30 mouse cellular contexts compared by ENCODE assay signal in genomic region chr2:152132691-152133090, GRCm38 (mm10). TPM values are rescaled to one million over a fixed set of nuclear protein-coding genes. Genes with fewer than 3 reads are reported as not detected.
DNase-seq lines count a peak whose midpoint lies in the region; ATAC-seq and TF ChIP-seq lines count a peak whose summit lies in the region.
"Had no signal": no experiment of that assay in that cellular context is flagged by ENCODE, and none has a peak within 500 bp of the region (broad histone marks: within the 10 kb centered on the region; RNA-seq: fewer than 3 reads in every experiment).

No protein-coding gene starts in this region.

- intact Hi-C loops in heart, postnatal 14 days (cut with DNase I): no loop called here

- H3K27ac ChIP-seq in limb, embryonic 12.5 days: 0 out of 2 replicates have a peak overlapping the region, but pooled peaks have one; percentile 7
- no peak overlapping the region for H3K27ac ChIP-seq in lung, postnatal 0 days (ENCODE audit: low read length)
- no peak overlapping the region for H3K27ac ChIP-seq in hindbrain, embryonic 13.5 days
- H3K27ac ChIP-seq: forebrain, embryonic 10.5 days; forebrain, embryonic 15.5 days; heart, adult 2 months; heart, embryonic 13.5 days; hindbrain, embryonic 10.5 days; kidney, embryonic 15.5 days; left cerebral cortex, adult 2 months; liver, embryonic 14.5 days; midbrain, embryonic 12.5 days; neural tube, embryonic 13.5 days had no signal

- no peak overlapping the region for H3K4me3 ChIP-seq in limb, embryonic 12.5 days (replicated peaks)
- H3K4me3 ChIP-seq in lung, postnatal 0 days (ENCODE audit: low read depth, low read length): no peak overlapping the region
- H3K4me3 ChIP-seq in hindbrain, embryonic 13.5 days: no peak overlapping the region
- H3K4me3 ChIP-seq: forebrain, embryonic 10.5 days; forebrain, embryonic 15.5 days; heart, adult 2 months; heart, embryonic 13.5 days; hindbrain, embryonic 10.5 days; kidney, embryonic 15.5 days; left cerebral cortex, adult 2 months; megakaryocyte, embryonic 14.5 days; midbrain, embryonic 12.5 days; neural tube, embryonic 13.5 days had no signal

- no peak for TF ChIP-seq CTCF in lung, postnatal 0 days (IDR thresholded peaks at IDR 0.05)

- no peak overlapping the region for H3K9ac ChIP-seq in limb, embryonic 12.5 days (replicated peaks)
- H3K9ac ChIP-seq in lung, postnatal 0 days (replicated peaks; ENCODE audit: low read depth): no peak overlapping the region
- H3K9ac ChIP-seq in hindbrain, embryonic 13.5 days: no peak overlapping the region
- H3K9ac ChIP-seq: forebrain, embryonic 15.5 days; heart, embryonic 13.5 days; kidney, embryonic 15.5 days; liver, embryonic 14.5 days; midbrain, embryonic 12.5 days; neural tube, embryonic 13.5 days had no signal

- H3K9me3 ChIP-seq in limb, embryonic 12.5 days: 0 out of 2 replicates have a peak, but pooled peaks cover 3% of the 10 kb centered on the region
- H3K9me3 ChIP-seq in lung, postnatal 0 days (ENCODE audit: low read length): no peaks in the 10 kb centered on the region
- H3K9me3 ChIP-seq in hindbrain, embryonic 13.5 days: no peaks in the 10 kb centered on the region
- H3K9me3 ChIP-seq: forebrain, embryonic 10.5 days; forebrain, embryonic 15.5 days; heart, embryonic 13.5 days; hindbrain, embryonic 10.5 days; midbrain, embryonic 12.5 days; neural tube, embryonic 13.5 days had no signal

- 67% methylated on average over 8 of the region's 8 CpGs for WGBS in limb, embryonic 12.5 days
- 30% methylated on average over 8 of the region's 8 CpGs for WGBS in lung, postnatal 0 days
- WGBS in hindbrain, embryonic 13.5 days: 79% methylated on average over 8 of the region's 8 CpGs

- no peak overlapping the region for H3K4me2 ChIP-seq in limb, embryonic 12.5 days
- H3K4me2 ChIP-seq in lung, postnatal 0 days (replicated peaks; ENCODE audit: low read depth, low read length): no peak overlapping the region
- no peak overlapping the region for H3K4me2 ChIP-seq in hindbrain, embryonic 13.5 days
- H3K4me2 ChIP-seq: forebrain, embryonic 15.5 days; heart, embryonic 13.5 days; midbrain, embryonic 12.5 days; neural tube, embryonic 13.5 days had no signal

- H3K4me1 ChIP-seq in limb, embryonic 12.5 days (replicated peaks): peaks cover 19% of the 10 kb centered on the region
- no peaks in the 10 kb centered on the region for H3K4me1 ChIP-seq in lung, postnatal 0 days (ENCODE audit: insufficient read depth, low read depth, low read length)
- H3K4me1 ChIP-seq in hindbrain, embryonic 13.5 days (replicated peaks): no peaks in the 10 kb centered on the region
- H3K4me1 ChIP-seq: forebrain, embryonic 15.5 days; megakaryocyte, embryonic 14.5 days; midbrain, embryonic 12.5 days had no signal

- H3K27me3 ChIP-seq in limb, embryonic 12.5 days: no peaks in the 10 kb centered on the region; the same call in 1 of the 2 replicates
- no peaks in the 10 kb centered on the region for H3K27me3 ChIP-seq in lung, postnatal 0 days (replicated peaks; ENCODE audit: insufficient read depth, low read length)
- H3K27me3 ChIP-seq in hindbrain, embryonic 13.5 days: no peaks in the 10 kb centered on the region
- H3K27me3 ChIP-seq: forebrain, embryonic 15.5 days; neural tube, embryonic 13.5 days had no signal

- TF ChIP-seq EP300 in lung, postnatal 0 days (IDR thresholded peaks at IDR 0.05): peak; percentile 52

- no peaks in the 10 kb centered on the region for H3K36me3 ChIP-seq in limb, embryonic 12.5 days
- H3K36me3 ChIP-seq in lung, postnatal 0 days (ENCODE audit: insufficient read depth, low read length): no peaks in the 10 kb centered on the region
- no peaks in the 10 kb centered on the region for H3K36me3 ChIP-seq in hindbrain, embryonic 13.5 days
- H3K36me3 ChIP-seq: forebrain, embryonic 10.5 days; forebrain, embryonic 15.5 days; heart, embryonic 13.5 days; hindbrain, embryonic 10.5 days; kidney, embryonic 15.5 days; midbrain, embryonic 12.5 days; neural tube, embryonic 13.5 days had no signal

- ATAC-seq in limb, embryonic 12.5 days (ENCODE audit: insufficient number of reproducible peaks, insufficient read depth, low FRiP score, low TSS enrichment, low read depth): no peak
- ATAC-seq in lung, postnatal 0 days: peak; percentile 79
- no peak for ATAC-seq in hindbrain, embryonic 13.5 days (ENCODE audit: low FRiP score)
- ATAC-seq: forebrain, embryonic 15.5 days; hindbrain, embryonic 16.5 days had no signal

- DNase-seq in urinary bladder, postnatal 14 days (ENCODE audit: low spot score): peak; percentile 42
- DNase-seq in urinary bladder, postnatal 25 days (ENCODE audit: low spot score): no peak
- DNase-seq in lung, postnatal 0 days (ENCODE audit: low spot score): peak; percentile 57
- DNase-seq in spleen, postnatal 36 days (ENCODE audit: low spot score in 2 of 2): no peak
- no peak for DNase-seq in thymus, postnatal 4 days
- no peak for DNase-seq in heart, postnatal 14 days
- DNase-seq: adrenal gland, postnatal 14 days; cerebellum, adult 11 months; cerebellum, postnatal 10 days; gastrocnemius, postnatal 36 days; heart, adult 2 months; heart, postnatal 10 days; kidney, adult 18-20 months; kidney, postnatal 25 days; liver; thymus, adult 2 months had no signal

RNA-seq across cellular contexts. Expression of gene Tcf15, which starts 10.7 kb away (rescaled TPM):
- 11.5 and 11.9 TPM in 2 replicates for polyA plus RNA-seq in limb, embryonic 12.5 days (2016; fragmentation: Nextera tagmentation; extraction: Ambion mirVana)
- 2.0 and 3.6 TPM in 2 replicates for polyA plus RNA-seq in lung, postnatal 0 days (2015; fragmentation: Nextera tagmentation; extraction: Ambion mirVana)
- polyA plus RNA-seq in hindbrain, embryonic 13.5 days (2015; fragmentation: Nextera tagmentation; extraction: Ambion mirVana): 2.8 and 3.2 TPM in 2 replicates
- total RNA-seq in heart, postnatal 14 days (2021): 10 to 100 TPM; 40.0 to 43.0 TPM

RNA-seq across cellular contexts. Expression of gene Srxn1, which starts 27.4 kb away (rescaled TPM):
- 7.5 and 8.6 TPM in 2 replicates for polyA plus RNA-seq in limb, embryonic 12.5 days (2016; fragmentation: Nextera tagmentation; extraction: Ambion mirVana)
- 8.9 and 9.4 TPM in 2 replicates for polyA plus RNA-seq in lung, postnatal 0 days (2015; fragmentation: Nextera tagmentation; extraction: Ambion mirVana)
- polyA plus RNA-seq in hindbrain, embryonic 13.5 days (2015; fragmentation: Nextera tagmentation; extraction: Ambion mirVana): 16.1 and 16.8 TPM in 2 replicates
- total RNA-seq in heart, postnatal 14 days (2021): 10 to 100 TPM in 1 of 2 experiments, 1 to 10 TPM in 1; 9.8 to 11.9 TPM

RNA-seq across cellular contexts. Expression of gene Scrt2, which starts 51.4 kb away (rescaled TPM):
- polyA plus RNA-seq in limb, embryonic 12.5 days (2016; fragmentation: Nextera tagmentation; extraction: Ambion mirVana): not detected in 2 replicates
- polyA plus RNA-seq in lung, postnatal 0 days (2015; fragmentation: Nextera tagmentation; extraction: Ambion mirVana): not detected in 2 replicates
- 24.0 and 27.8 TPM in 2 replicates for polyA plus RNA-seq in hindbrain, embryonic 13.5 days (2015; fragmentation: Nextera tagmentation; extraction: Ambion mirVana)
- not detected for total RNA-seq in heart, postnatal 14 days (2021)
- total RNA-seq: gastrocnemius, adult 18-20 months; gastrocnemius, postnatal 36 days; heart, adult 2 months; heart, postnatal 10 days had no signal
- polyA plus RNA-seq: heart, adult 2 months; heart, embryonic 13.5 days had no signal

Comparison
In these comparisons a context has a peak if more than half of its experiments do, and no peak if none do; other contexts are left out.
1. DNase-seq: peak in urinary bladder, postnatal 14 days (single experiment) and lung, postnatal 0 days (single experiment); none in urinary bladder, postnatal 25 days (single experiment), spleen, postnatal 36 days (0 of 2), thymus, postnatal 4 days (single experiment) and heart, postnatal 14 days (0 of 2).
2. RNA of gene Scrt2, which starts 51.4 kb away (polyA plus RNA-seq): 24.0 to 27.8 TPM in hindbrain, embryonic 13.5 days; not detected in limb, embryonic 12.5 days and not detected in lung, postnatal 0 days; every median in the first group is over 10 times any median in the second.